Mouse (Mus musculus) thymus, postnatal 36 days (tissue): ENCODE results near the gene Jsrp1.

ENCODE experiments used
- DNase-seq, 2 experiments: peaks; one replicate each; pipeline ENCODE4 v3.0.0; 2022; ENCODE audit warnings: mixed read lengths in 2 of 2

Gene Jsrp1

GRCm38 (mm10) chr10:80792175-80793032 is 20.9 kb downstream of the Jsrp1 start:
- peak; percentile 71 to 85 for DNase-seq

- peak in 1 of 2 experiments; percentile 45 for DNase-seq
Measured at GRCm38 (mm10) chr10:80791476-80792174, 21.7 kb downstream of the Jsrp1 start.

- DNase-seq: no peak
Measured at GRCm38 (mm10) chr10:80790761-80791404, 22.4 kb downstream of the Jsrp1 start.

- no peak for DNase-seq
Measured at GRCm38 (mm10) chr10:80787517-80787916, 25.8 kb downstream of the Jsrp1 start.

DNA sequence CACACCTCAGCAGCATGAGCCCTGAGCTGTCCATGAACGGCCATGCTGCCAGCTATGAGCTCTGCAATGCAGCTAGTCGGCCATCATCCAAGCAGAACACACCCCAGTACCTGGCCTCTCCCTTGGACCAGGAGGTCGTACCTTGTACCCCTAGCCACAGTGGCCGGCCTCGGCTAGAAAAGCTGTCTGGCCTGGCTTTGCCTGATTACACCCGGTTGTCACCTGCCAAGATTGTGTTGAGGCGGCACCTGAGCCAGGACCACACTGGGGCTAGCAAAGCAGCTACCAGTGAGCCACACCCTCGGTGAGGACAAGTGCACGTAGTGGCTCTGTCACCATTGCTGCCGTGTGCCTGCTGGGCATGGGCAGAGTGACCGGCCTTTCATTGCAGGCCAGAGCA is 27.3 kb downstream of the Jsrp1 start:
- DNase-seq: no peak

GRCm38 (mm10) chr10:80784871-80785270 is 28.4 kb downstream of the Jsrp1 start:
- no peak for DNase-seq

DNA sequence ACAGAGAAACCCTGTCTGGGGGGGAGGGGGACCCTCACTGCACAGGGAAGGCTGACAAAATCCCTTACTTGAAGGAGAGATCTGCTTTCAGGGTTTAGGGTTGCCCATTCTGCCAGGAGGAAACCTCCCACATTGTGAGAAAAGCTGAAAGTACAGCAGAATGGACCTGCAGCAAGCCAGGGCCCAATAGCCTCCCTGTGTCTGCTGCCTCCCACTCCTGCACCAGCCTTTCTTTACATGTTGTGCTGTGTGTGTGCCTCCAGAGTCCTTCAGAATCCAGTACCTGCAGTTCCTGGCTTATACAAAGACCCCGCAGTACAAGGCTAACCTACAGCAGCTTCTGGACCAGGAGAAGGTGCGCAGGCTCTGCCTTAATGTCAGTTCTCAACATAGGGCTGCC is 29.0 kb downstream of the Jsrp1 start:
- DNase-seq: no peak

DNA sequence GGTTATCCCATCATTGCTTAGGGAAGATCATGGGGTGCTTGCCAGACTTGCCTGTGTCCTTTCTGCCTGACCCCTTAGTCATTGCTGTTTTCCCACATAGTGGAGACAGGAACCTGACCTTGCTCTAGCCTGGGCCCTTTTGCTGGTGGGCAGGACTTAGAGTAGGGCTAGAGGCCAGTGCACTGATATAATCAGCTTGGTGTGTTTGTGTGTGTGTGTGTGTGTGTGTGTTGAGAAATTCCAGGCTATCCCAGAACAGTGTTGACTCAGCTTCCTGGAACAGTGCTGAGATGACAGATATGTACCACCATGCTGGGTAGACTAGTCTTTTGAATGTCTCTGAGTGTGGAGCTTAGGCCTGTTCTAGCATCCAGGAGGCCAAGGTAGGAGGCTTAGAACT is 33.7 kb downstream of the Jsrp1 start:
- no peak for DNase-seq

DNA sequence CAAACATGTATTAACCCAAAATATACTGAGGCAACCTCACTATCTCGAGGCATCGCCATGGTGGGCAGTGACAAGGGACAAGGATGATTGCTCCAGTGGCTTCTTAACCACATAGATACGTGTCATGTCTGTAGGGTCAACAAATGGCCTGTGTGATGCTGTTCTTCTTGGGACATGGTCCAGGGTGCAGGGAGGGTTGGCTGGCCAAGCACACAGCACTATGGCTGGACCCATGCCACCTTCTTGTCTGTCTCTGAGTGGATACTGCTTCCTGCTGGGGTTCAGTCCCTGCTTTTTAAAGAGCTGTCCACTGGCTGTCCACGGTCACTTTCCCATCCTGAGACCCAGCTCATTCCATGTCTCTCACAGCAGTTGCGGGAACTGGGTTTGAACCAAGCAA is 36.2 kb downstream of the Jsrp1 start:
- no peak for DNase-seq

DNA sequence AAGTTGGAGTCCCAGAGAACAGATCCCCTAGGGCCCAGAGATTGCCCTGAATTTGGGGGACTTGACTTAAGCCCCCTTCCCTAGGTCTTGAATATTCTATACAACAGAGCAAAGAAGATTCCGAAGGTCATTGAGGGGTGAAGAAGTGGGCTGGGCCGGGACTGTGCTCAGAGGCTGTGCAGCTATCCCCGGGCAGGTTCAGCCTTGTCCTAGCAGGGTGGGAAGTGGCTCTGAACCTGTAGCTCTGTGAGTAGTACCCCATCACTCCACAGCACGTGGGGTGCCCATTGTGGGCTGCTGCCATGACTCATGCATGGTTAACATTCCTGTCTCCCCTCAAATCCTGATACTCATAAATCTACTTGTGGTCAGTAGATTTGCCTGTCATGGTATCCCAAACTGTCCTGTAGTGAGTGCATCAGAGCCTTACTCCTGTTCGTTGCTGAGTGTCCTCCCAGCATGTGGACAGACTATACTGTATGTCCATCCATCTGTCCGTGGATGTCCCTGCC is 36.9 kb downstream of the Jsrp1 start:
- DNase-seq: no peak

- DNase-seq: no peak
Measured at GRCm38 (mm10) chr10:80775731-80776130, 37.6 kb downstream of the Jsrp1 start.

- no peak for DNase-seq
Measured at GRCm38 (mm10) chr10:80774981-80775380, 38.3 kb downstream of the Jsrp1 start.

- peak; percentile 54 to 55 for DNase-seq
Measured at GRCm38 (mm10) chr10:80774549-80774948, 38.7 kb downstream of the Jsrp1 start.

DNA sequence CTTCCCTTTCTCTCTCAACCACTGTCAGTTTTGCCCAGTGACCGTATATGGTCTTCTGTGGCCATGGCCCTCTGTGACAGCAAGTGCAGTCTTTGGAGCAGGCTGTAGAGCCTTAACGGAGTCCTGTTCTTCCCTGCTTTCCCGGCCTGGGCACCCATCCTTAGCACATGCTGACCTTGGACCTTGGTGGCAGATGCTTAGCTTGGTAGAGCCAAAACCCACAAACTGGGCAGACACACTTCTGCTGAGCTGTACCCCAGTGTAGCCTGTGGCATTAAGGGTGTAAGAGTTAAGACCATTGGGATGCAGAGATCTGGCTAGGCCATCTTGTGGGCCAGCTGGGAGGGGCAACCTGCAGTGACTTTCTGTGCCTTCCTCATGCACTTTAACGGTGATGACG is 39.5 kb downstream of the Jsrp1 start:
- DNase-seq: no peak

DNA sequence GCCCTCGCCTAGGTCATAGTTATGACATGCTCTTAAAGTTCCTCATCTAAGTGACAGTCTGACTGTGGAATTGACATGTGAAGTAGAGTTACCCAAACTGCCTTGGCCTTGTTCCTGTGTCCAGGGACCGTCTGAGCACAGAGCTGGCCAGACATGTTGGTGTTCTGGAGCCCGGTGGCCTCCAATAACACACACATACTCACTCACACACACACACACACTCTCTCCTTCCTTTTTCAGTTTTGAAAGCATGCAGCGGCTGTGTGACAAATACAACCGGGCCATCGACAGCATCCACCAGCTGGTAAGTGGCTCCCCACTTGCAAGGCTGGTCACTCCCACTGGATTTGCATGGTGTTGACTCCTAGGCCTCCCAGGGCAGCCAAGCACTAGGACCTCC is 44.9 kb downstream of the Jsrp1 start:
- no peak for DNase-seq

DNA sequence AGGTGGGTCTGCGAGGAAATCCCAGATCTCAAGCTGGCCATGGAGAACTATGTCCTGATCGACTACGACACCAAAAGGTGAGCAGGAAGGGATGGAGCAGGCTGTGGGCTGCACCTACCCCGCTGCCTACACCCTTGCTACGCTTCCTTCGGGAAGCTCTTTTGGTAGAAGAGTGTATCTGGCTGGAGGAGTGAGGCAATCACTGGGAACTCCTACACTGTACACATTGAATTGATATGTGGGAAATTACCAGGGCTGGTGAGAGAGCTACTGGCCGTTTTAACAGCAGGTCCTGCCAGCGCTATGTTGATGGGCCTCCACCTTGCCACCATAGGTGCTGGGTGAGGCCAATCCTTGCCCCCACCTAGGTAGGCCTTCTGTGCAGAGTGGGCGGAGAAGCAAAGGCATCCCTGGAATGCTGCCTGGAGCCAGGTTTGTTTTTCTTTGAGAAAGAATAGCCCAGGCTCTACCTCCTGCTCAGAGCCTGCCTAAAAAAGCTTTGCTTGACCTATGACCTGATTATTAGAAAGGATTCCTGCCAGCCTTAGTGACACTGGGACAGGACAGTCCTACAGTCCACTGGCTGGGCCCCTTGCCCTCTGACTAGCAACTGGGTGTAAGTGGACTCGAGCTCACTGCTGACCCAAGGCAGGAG is 47.0 kb downstream of the Jsrp1 start:
- no peak for DNase-seq

DNA sequence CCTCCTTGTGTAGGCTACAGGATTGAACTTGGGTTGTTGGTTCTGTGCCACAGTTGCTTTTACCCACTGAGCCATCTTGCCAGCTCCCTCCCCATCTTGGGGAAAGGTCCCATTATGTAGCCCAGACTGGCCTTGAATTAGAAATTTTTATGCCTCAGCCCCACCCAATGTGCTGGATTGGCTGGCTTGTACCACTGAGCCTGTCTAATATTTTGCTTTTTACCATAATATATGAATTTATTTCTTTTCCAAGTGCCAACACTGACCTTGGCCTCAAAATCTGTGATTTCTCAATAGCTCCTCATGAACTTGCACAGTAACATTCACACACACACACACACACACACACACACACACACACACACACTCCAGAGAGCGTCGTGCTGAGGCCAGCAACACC is 47.6 kb downstream of the Jsrp1 start:
- no peak for DNase-seq

GRCm38 (mm10) chr10:80763502-80763901 is 49.8 kb downstream of the Jsrp1 start:
- no peak for DNase-seq

GRCm38 (mm10) chr10:80761821-80762220 is 51.5 kb downstream of the Jsrp1 start:
- DNase-seq: no peak

GRCm38 (mm10) chr10:80760596-80761524 is 52.4 kb downstream of the Jsrp1 start:
- DNase-seq: no peak

DNA sequence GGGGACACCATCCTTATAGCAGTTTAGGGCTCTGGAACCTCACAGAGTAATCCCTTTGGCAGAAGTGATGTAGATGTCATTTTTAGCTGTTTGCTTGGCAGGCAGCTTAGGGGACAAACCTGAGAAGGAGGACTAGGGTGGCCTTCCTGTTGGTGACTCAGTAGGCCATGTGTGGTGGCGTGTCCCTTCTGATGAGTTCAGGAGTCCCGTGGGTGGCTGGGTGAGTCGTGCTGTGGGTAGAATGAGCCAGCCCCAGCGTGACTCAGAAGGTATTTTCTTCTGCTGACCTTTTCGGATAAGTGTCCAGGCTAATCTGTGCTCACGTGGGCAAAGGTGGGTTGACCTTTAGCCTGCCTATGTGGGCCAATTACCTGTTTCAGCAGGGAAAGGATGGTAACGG is 54.6 kb downstream of the Jsrp1 start:
- DNase-seq: no peak
